Mouse (Mus musculus): ENCODE measurements around the gene Slc25a10.
A peak's percentile ranks its signal among the peaks of the same experiment; 100 is the strongest.

DNA sequence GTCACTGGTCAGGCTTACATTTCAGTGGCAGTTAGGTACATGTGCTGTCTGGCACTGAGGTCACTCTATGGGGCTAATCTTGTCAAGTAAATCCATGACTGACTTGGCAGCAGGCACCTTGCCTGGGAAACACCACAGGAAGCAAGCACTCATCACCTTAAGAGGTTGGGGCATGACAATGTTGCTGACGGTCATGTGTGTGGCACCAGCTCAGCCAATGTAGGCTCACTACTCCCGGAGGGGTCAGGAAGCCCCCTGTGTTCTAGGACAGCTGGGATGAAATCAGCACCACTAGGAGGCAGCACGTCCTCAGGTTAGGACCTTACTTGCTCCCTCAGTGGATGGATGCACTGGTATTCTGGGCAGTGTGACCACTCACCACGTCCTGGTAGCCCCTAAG is 50.3 kb downstream of the Slc25a10 start:
- TF ChIP-seq MYC (IDR thresholded peaks at IDR 0.05; ENCODE audit: low read depth, low read length), result 0 out of 2 replicates have a peak, but pooled peaks have one; percentile 41
- peak; percentile 39 to 63 (median 59); a peak in 5 of 6 replicates for TF ChIP-seq CTCF (IDR thresholded peaks at IDR 0.05 in 2 of 3, conservative IDR thresholded peaks at IDR 0.05 in 1 of 3; ENCODE audit: control insufficient read depth in 1 of 3, insufficient read depth in 1 of 3, low read depth in 2 of 3, low read length in 3 of 3, poor library complexity in 1 of 3, severe bottlenecking in 1 of 3)
- TF ChIP-seq TCF12 (IDR thresholded peaks at IDR 0.05; ENCODE audit: low read depth, low read length), result no peak
- TF ChIP-seq USF2 (IDR thresholded peaks at IDR 0.05; ENCODE audit: borderline replicate concordance in 1 of 2, insufficient read depth in 1 of 2, low read depth in 1 of 2, low read length in 2 of 2), result no peak
- TF ChIP-seq MAZ (IDR thresholded peaks at IDR 0.05; ENCODE audit: low read depth, low read length), result no peak
- TF ChIP-seq EP300 (IDR thresholded peaks at IDR 0.05; ENCODE audit: low read depth in 1 of 2, low read length in 2 of 2), result no peak
- TF ChIP-seq POLR2A (IDR thresholded peaks at IDR 0.05; ENCODE audit: control insufficient read depth in 1 of 2, insufficient read depth in 1 of 2, low read depth in 1 of 2, low read length in 2 of 2, poor library complexity in 1 of 2), result no peak
- no peak for TF ChIP-seq CHD2 (IDR thresholded peaks at IDR 0.05; ENCODE audit: low read length)
- no peak for TF ChIP-seq TBP (IDR thresholded peaks at IDR 0.05; ENCODE audit: low read depth, low read length)
- no peak for TF ChIP-seq USF1 (IDR thresholded peaks at IDR 0.05; ENCODE audit: low read depth, low read length)

All from MEL (cell line).